In genomic region chr6:91285450-91285790, GRCm38 (mm10) we compare ENCODE assay signal across 8 mouse cellular contexts.
DNase-seq lines count a peak whose midpoint lies in the region; ATAC-seq and TF ChIP-seq lines count a peak whose summit lies in the region.

No protein-coding gene starts in this region.

- no peaks in the 10 kb centered on the region for H3K36me3 ChIP-seq in hindbrain, embryonic 15.5 days

- H3K27ac ChIP-seq in gastrocnemius, adult 2 months: peak overlapping the region; percentile 69
- peak overlapping the region; percentile 81 for H3K27ac ChIP-seq in hindbrain, embryonic 15.5 days (replicated peaks)

- H3K4me3 ChIP-seq in gastrocnemius, adult 2 months: peak overlapping the region; percentile 64
- H3K4me3 ChIP-seq in hindbrain, embryonic 15.5 days: peak overlapping the region; percentile 28

- DNase-seq in adipocyte (ENCODE audit: low spot score): peak; percentile 43
- DNase-seq in cerebellum, postnatal 25 days: peak; percentile 97
- DNase-seq in gastrocnemius, adult 2 months: peak; percentile 92
- peak; percentile 55 for DNase-seq in left cerebral cortex, adult 11 months (ENCODE audit: low spot score)
- peak; percentile 83 for DNase-seq in lung, postnatal 36 days
- peak; percentile 77 for DNase-seq in right cerebral cortex, adult 18-20 months
- DNase-seq in T-cell, adult 2 months (ENCODE audit: low spot score): no peak

- H3K4me1 ChIP-seq in hindbrain, embryonic 15.5 days (replicated peaks): peaks cover 31% of the 10 kb centered on the region

- intact Hi-C loops in gastrocnemius, adult 2 months (cut with DNase I): loop anchor here (10.0 kb wide), 1 partner anchor 221 kb away; no protein-coding TSS in a partner anchor

- peak; percentile 91 for TF ChIP-seq CTCF in gastrocnemius, adult 2 months (IDR thresholded peaks at IDR 0.05)

- no peaks in the 10 kb centered on the region for H3K9me3 ChIP-seq in hindbrain, embryonic 15.5 days

- peaks cover 5% of the 10 kb centered on the region; the same call in 1 of the 2 replicates for H3K27me3 ChIP-seq in hindbrain, embryonic 15.5 days

- peak; percentile 68 for ATAC-seq in hindbrain, embryonic 15.5 days (ENCODE audit: low FRiP score, low read depth)

- peak overlapping the region; percentile 73 for H3K4me2 ChIP-seq in hindbrain, embryonic 15.5 days

- 0% methylated on average over 28 of the region's 28 CpGs for whole genome bisulfite sequencing in hindbrain, embryonic 15.5 days

- peak overlapping the region; percentile 40 for H3K9ac ChIP-seq in hindbrain, embryonic 15.5 days
